Mouse (Mus musculus) hindbrain, embryonic 14.5 days (tissue): ENCODE results near the gene Ak9. TPM values are rescaled to one million over a fixed set of nuclear protein-coding genes. Genes with fewer than 3 reads are reported as not detected.

Experiments used
- polyA plus RNA-seq: library from polyadenylated mRNA; unstranded; fragments of >200 nt; fragmentation: Nextera tagmentation; extraction: Ambion mirVana; gene quantifications from 2 replicates; pipeline ENCODE4 v1.2.1, GENCODE M21; 2014

Ak9 gene
- polyA plus RNA-seq, 1 experiment from 2014 or later, result 0.37 TPM

Other genes starting within 250 kb of the Ak9 start
- gene Gpr6, start 231.7 kb upstream of the Ak9 start, polyA plus RNA-seq, result 0.70 and 0.98 TPM in 2 replicates
- gene Fig4, start 720 bp upstream of the Ak9 start, polyA plus RNA-seq, result 31.8 and 36.2 TPM in 2 replicates
- 19.0 and 19.1 TPM in 2 replicates for gene Zbtb24, start 146.4 kb downstream of the Ak9 start, polyA plus RNA-seq
- gene Mical1, start 172.3 kb downstream of the Ak9 start, polyA plus RNA-seq, result 20.6 and 22.8 TPM in 2 replicates
- gene Smpd2, start 186.4 kb downstream of the Ak9 start, polyA plus RNA-seq, result 36.3 and 37.9 TPM in 2 replicates
- gene Ppil6, start 186.5 kb downstream of the Ak9 start, polyA plus RNA-seq, result 2.3 and 6.1 TPM in 2 replicates
- gene Cd164, start 215.4 kb downstream of the Ak9 start, polyA plus RNA-seq, result 68.4 and 75.7 TPM in 2 replicates